Mouse (Mus musculus): Measurements from ENCODE around the gene Cops6.

- no peak for TF ChIP-seq CTCF (IDR thresholded peaks at IDR 0.05; ENCODE audit: low read depth, low read length)
- no peak for TF ChIP-seq POLR2AphosphoS5 (IDR thresholded peaks at IDR 0.05; ENCODE audit: insufficient replicate concordance, low read depth, low read length)
- TF ChIP-seq GATA1 (IDR thresholded peaks at IDR 0.05; ENCODE audit: borderline replicate concordance, low read length): no peak
Observed at GRCm38 (mm10) chr5:138165594-138165993, 4.7 kb downstream of the Cops6 start.

Measured in G1E (cell line).